Mouse (Mus musculus) erythroblast, embryonic 14.5 days (primary cell): Measurements from ENCODE around the gene Olfr1111.

Experiments
- GATA1 ChIP-seq: IDR thresholded peaks from 2 replicates; pipeline ENCODE4 v1.6.1; 2012; ENCODE audit warnings: low read length, inconsistent platforms, mixed read lengths
- TAL1 ChIP-seq: IDR thresholded peaks from 3 replicates; pipeline ENCODE4 v1.6.1; 2012; ENCODE audit warnings: low read length, inconsistent platforms, mixed read lengths

DNA sequence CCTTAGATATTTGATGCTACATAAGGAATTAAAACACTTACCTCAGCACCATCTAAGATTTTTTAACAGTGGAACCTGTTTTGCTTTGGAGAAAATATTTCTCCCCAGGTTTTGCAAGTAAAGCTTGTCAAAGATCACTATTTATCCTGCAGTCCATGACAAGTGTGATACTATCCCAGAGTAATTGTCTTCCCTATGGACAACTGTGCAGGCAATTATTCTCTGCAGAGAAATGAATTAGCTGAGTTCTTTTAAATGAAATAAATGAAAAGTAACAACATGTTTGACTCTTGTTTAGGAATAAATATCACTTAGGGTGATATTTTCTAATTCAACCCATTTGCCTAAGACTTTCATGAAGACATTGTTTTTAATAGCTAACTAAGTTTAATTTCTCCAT is at the start of gene Olfr1111:
- TF ChIP-seq GATA1: no peak
- TF ChIP-seq TAL1: no peak
